Mouse (Mus musculus) hindbrain, embryonic 13.5 days (tissue): Measurements from ENCODE around the gene Aqp1. TPM values are rescaled to one million over a fixed set of nuclear protein-coding genes. Genes with fewer than 3 reads are reported as not detected.
A peak's percentile ranks its signal among the peaks of the same experiment; 100 is the strongest.

Experiments
- ATAC-seq: fragments of 200-750 bp; cut with Nextera tagmentation; 2 replicates; pipeline ENCODE4 v1.8.0; 2017; ENCODE audit warnings: moderate TSS enrichment; ENCODE audit not compliant: low FRiP score
- H3K27ac ChIP-seq: fragments of 300-500 bp; sonication (generic); 2 replicates; pipeline ENCODE4 v1.5.1; 2015; ENCODE audit warnings: inconsistent platforms, mild to moderate bottlenecking, moderate library complexity
- H3K27me3 ChIP-seq: fragments of 300-500 bp; sonication (generic); 2 replicates; pipeline ENCODE4 v1.6.1; 2015; ENCODE audit warnings: mild to moderate bottlenecking, inconsistent platforms
- H3K36me3 ChIP-seq: fragments of 300-500 bp; sonication (generic); 2 replicates; pipeline ENCODE4 v1.6.1; 2015; ENCODE audit warnings: mild to moderate bottlenecking, inconsistent platforms
- H3K4me1 ChIP-seq: fragments of 300-500 bp; sonication (generic); replicated peaks from 2 replicates; pipeline ENCODE4 v1.6.1; 2015; ENCODE audit warnings: inconsistent platforms
- H3K4me2 ChIP-seq: fragments of 300-500 bp; sonication (generic); 2 replicates; pipeline ENCODE4 v1.6.1; 2015; ENCODE audit warnings: inconsistent platforms, mild to moderate bottlenecking, moderate library complexity
- H3K4me3 ChIP-seq: fragments of 300-500 bp; sonication (generic); 2 replicates; pipeline ENCODE4 v1.5.1; 2015; ENCODE audit warnings: mild to moderate bottlenecking, inconsistent platforms
- H3K9ac ChIP-seq: fragments of 300-500 bp; sonication (generic); 2 replicates; pipeline ENCODE4 v1.6.1; 2015; ENCODE audit warnings: mild to moderate bottlenecking, inconsistent platforms
- H3K9me3 ChIP-seq: fragments of 300-500 bp; sonication (generic); 2 replicates; pipeline ENCODE4 v1.6.1; 2016; ENCODE audit warnings: inconsistent platforms
- WGBS: fragments of 180-500 bp; shearing (Covaris S2); methylation state at CpG from one replicate; pipeline ENCODE4 v1.1.7; 2015; 5-methylcytosine and 5-hydroxymethylcytosine counted together
- polyA plus RNA-seq: library from polyadenylated mRNA; unstranded; fragments of >200 nt; fragmentation: Nextera tagmentation; extraction: Ambion mirVana; gene quantifications from 2 replicates; pipeline ENCODE4 v1.2.1, GENCODE M21; 2015

Gene Aqp1
- polyA plus RNA-seq, 1 experiment from 2014 or later, result 20.5 TPM

- ATAC-seq, result no peak
- H3K27ac ChIP-seq, result no peak overlapping the region
- H3K4me1 ChIP-seq, result no peaks in the 10 kb centered on the region
- H3K9me3 ChIP-seq, result no peaks in the 10 kb centered on the region
- H3K4me3 ChIP-seq, result no peak overlapping the region
- H3K4me2 ChIP-seq, result no peak overlapping the region
- H3K9ac ChIP-seq, result no peak overlapping the region
- H3K27me3 ChIP-seq, result no peaks in the 10 kb centered on the region
- no peaks in the 10 kb centered on the region for H3K36me3 ChIP-seq
These were observed 30.9 kb downstream of the Aqp1 start for GRCm38 (mm10) chr6:55367126-55367525.

GRCm38 (mm10) chr6:55370831-55371230 lies 34.6 kb downstream of the Aqp1 start:
- no peak overlapping the region for H3K4me3 ChIP-seq
- 90% methylated on average over 6 of the region's 6 CpGs for WGBS
- H3K27ac ChIP-seq, result no peak overlapping the region
- H3K27me3 ChIP-seq, result no peaks in the 10 kb centered on the region
- no peak overlapping the region for H3K4me2 ChIP-seq
- no peak overlapping the region for H3K9ac ChIP-seq
- H3K4me1 ChIP-seq, result no peaks in the 10 kb centered on the region
- H3K9me3 ChIP-seq, result no peaks in the 10 kb centered on the region
- no peak for ATAC-seq
- no peaks in the 10 kb centered on the region for H3K36me3 ChIP-seq

GRCm38 (mm10) chr6:55376076-55376475 lies 39.8 kb downstream of the Aqp1 start, which contains the start of gene Ghrhr:
Gene Ghrhr, plus strand, starts transcription at chr6:55376295.
- no peaks in the 10 kb centered on the region for H3K9me3 ChIP-seq
- no peak within 1 kb of the TSS for H3K9ac ChIP-seq
- H3K4me1 ChIP-seq, result no peaks in the 10 kb centered on the region
- no peak within 1 kb of the TSS for H3K27ac ChIP-seq
- H3K36me3 ChIP-seq, result no peaks in the 10 kb centered on the region
- H3K4me3 ChIP-seq, result no peak within 1 kb of the TSS
- peaks cover 10% of the 10 kb centered on the region; the same call in 1 of the 2 replicates for H3K27me3 ChIP-seq
- H3K4me2 ChIP-seq, result no peak within 1 kb of the TSS
- ATAC-seq, result no peak
- 89% methylated on average over 6 of the region's 6 CpGs for WGBS

- Histone ChIP-seq H3K4me2 (no peak overlapping the region), H3K4me1 (no peaks in the 10 kb centered on the region), H3K27me3 (peaks cover 10% of the 10 kb centered on the region; the same call in 1 of the 2 replicates), H3K9me3 (no peaks in the 10 kb centered on the region), H3K27ac (no peak overlapping the region), H3K4me3 (no peak overlapping the region), H3K36me3 (no peaks in the 10 kb centered on the region), H3K9ac (no peak overlapping the region)
- no peak for ATAC-seq
- 82% methylated on average over 5 of the region's 5 CpGs for WGBS
These were observed 40.3 kb downstream of the Aqp1 start for GRCm38 (mm10) chr6:55376511-55376910.

- WGBS, result 88% methylated on average over 4 of the region's 4 CpGs
- no peaks in the 10 kb centered on the region for H3K36me3 ChIP-seq
- ATAC-seq, result no peak
- H3K9ac ChIP-seq, result no peak overlapping the region
- H3K9me3 ChIP-seq, result no peaks in the 10 kb centered on the region
- H3K4me3 ChIP-seq, result no peak overlapping the region
- no peak overlapping the region for H3K27ac ChIP-seq
- no peak overlapping the region for H3K4me2 ChIP-seq
- H3K4me1 ChIP-seq, result no peaks in the 10 kb centered on the region
- peaks cover 10% of the 10 kb centered on the region; the same call in 1 of the 2 replicates for H3K27me3 ChIP-seq
These were observed 41.2 kb downstream of the Aqp1 start for GRCm38 (mm10) chr6:55377461-55377860.

GRCm38 (mm10) chr6:55379641-55380335 lies 43.6 kb downstream of the Aqp1 start:
- Histone ChIP-seq H3K9me3 (no peaks in the 10 kb centered on the region), H3K36me3 (no peaks in the 10 kb centered on the region), H3K9ac (no peak overlapping the region), H3K4me1 (no peaks in the 10 kb centered on the region), H3K27me3 (peaks cover 15% of the 10 kb centered on the region; the same call in 1 of the 2 replicates), H3K4me3 (no peak overlapping the region), H3K4me2 (no peak overlapping the region), H3K27ac (no peak overlapping the region)
- WGBS, result 41% methylated on average over 3 of the region's 3 CpGs
- ATAC-seq, result peak; percentile 44

- no peaks in the 10 kb centered on the region for H3K9me3 ChIP-seq
- H3K9ac ChIP-seq, result no peak overlapping the region
- no peak overlapping the region for H3K27ac ChIP-seq
- no peaks in the 10 kb centered on the region for H3K36me3 ChIP-seq
- no peaks in the 10 kb centered on the region for H3K4me1 ChIP-seq
- no peak overlapping the region for H3K4me3 ChIP-seq
- ATAC-seq, result no peak
- WGBS, result 91% methylated on average over 4 of the region's 4 CpGs
- H3K27me3 ChIP-seq, result peaks cover 15% of the 10 kb centered on the region; the same call in 1 of the 2 replicates
- H3K4me2 ChIP-seq, result no peak overlapping the region
These were observed 45.7 kb downstream of the Aqp1 start for GRCm38 (mm10) chr6:55381966-55382365.

- ATAC-seq, result no peak
- WGBS, result 11% methylated on average over 1 of the region's 1 CpGs
- no peaks in the 10 kb centered on the region for H3K9me3 ChIP-seq
These were observed 47.7 kb downstream of the Aqp1 start for GRCm38 (mm10) chr6:55383897-55384296.

GRCm38 (mm10) chr6:55384356-55384951 lies 48.2 kb downstream of the Aqp1 start:
- H3K9me3 ChIP-seq, result no peaks in the 10 kb centered on the region
- H3K27ac ChIP-seq, result no peak overlapping the region
- 77% methylated on average over 5 of the region's 5 CpGs for WGBS
- H3K36me3 ChIP-seq, result no peaks in the 10 kb centered on the region
- H3K4me2 ChIP-seq, result no peak overlapping the region
- H3K9ac ChIP-seq, result no peak overlapping the region
- H3K4me3 ChIP-seq, result no peak overlapping the region
- H3K4me1 ChIP-seq, result peaks cover 14% of the 10 kb centered on the region
- ATAC-seq, result no peak
- H3K27me3 ChIP-seq, result peaks cover 5% of the 10 kb centered on the region; the same call in 1 of the 2 replicates

More at GRCm38 (mm10) chr6:55383897-55384296, 47.7 kb downstream of the Aqp1 start:
- Histone ChIP-seq H3K4me2 (no peak overlapping the region), H3K4me1 (peaks cover 10% of the 10 kb centered on the region), H3K27ac (no peak overlapping the region), H3K9ac (no peak overlapping the region), H3K27me3 (peaks cover 6% of the 10 kb centered on the region; the same call in 1 of the 2 replicates), H3K36me3 (no peaks in the 10 kb centered on the region), H3K4me3 (no peak overlapping the region)

GRCm38 (mm10) chr6:55388546-55389169 lies 52.4 kb downstream of the Aqp1 start:
- no peaks in the 10 kb centered on the region for H3K36me3 ChIP-seq
- H3K27ac ChIP-seq, result peak overlapping the region; percentile 76
- WGBS, result 33% methylated on average over 12 of the region's 12 CpGs
- H3K9ac ChIP-seq, result 0 out of 2 replicates have a peak overlapping the region, but pooled peaks have one; percentile 40
- H3K4me3 ChIP-seq, result no peak overlapping the region
- 0 out of 2 replicates have a peak, but pooled peaks have one; percentile 21 for ATAC-seq
- no peaks in the 10 kb centered on the region for H3K9me3 ChIP-seq
- no peak overlapping the region for H3K4me2 ChIP-seq
- peaks cover 47% of the 10 kb centered on the region for H3K4me1 ChIP-seq
- no peaks in the 10 kb centered on the region for H3K27me3 ChIP-seq

GRCm38 (mm10) chr6:55389321-55389720 lies 53.1 kb downstream of the Aqp1 start:
- Histone ChIP-seq H3K27ac (peak overlapping the region; percentile 76), H3K36me3 (no peaks in the 10 kb centered on the region), H3K4me1 (peaks cover 47% of the 10 kb centered on the region), H3K4me3 (no peak overlapping the region), H3K27me3 (no peaks in the 10 kb centered on the region), H3K4me2 (no peak overlapping the region), H3K9me3 (no peaks in the 10 kb centered on the region), H3K9ac (no peak overlapping the region)
- no peak for ATAC-seq
- 69% methylated on average over 5 of the region's 5 CpGs for WGBS

- H3K36me3 ChIP-seq, result no peaks in the 10 kb centered on the region
- no peaks in the 10 kb centered on the region for H3K27me3 ChIP-seq
- no peaks in the 10 kb centered on the region for H3K9me3 ChIP-seq
- no peak overlapping the region for H3K4me2 ChIP-seq
- H3K27ac ChIP-seq, result peak overlapping the region; percentile 62
- peak; percentile 52 for ATAC-seq
- no peak overlapping the region for H3K9ac ChIP-seq
- no peak overlapping the region for H3K4me3 ChIP-seq
- 26% methylated on average over 4 of the region's 4 CpGs for WGBS
- peaks cover 67% of the 10 kb centered on the region for H3K4me1 ChIP-seq
These were observed 55.6 kb downstream of the Aqp1 start for GRCm38 (mm10) chr6:55391814-55392213.
